8 mouse cellular contexts compared by ENCODE assay signal in genomic region chr6:88787496-88787895, GRCm38 (mm10). TPM values are rescaled to one million over a fixed set of nuclear protein-coding genes. Genes with fewer than 3 reads are reported as not detected.
DNase-seq lines count a peak whose midpoint lies in the region; ATAC-seq and TF ChIP-seq lines count a peak whose summit lies in the region.

No protein-coding gene starts in this region.

- H3K9ac ChIP-seq in lung, embryonic 15.5 days, result no peak overlapping the region
- H3K9ac ChIP-seq in hindbrain, embryonic 16.5 days (ENCODE audit: low read depth, low read length), result peak overlapping the region; percentile 22; the same call in 1 of the 2 replicates

- no peak for ATAC-seq in cerebellum, adult (ENCODE audit: insufficient number of reproducible peaks, low FRiP score, low TSS enrichment)
- ATAC-seq in lung, embryonic 15.5 days (ENCODE audit: borderline replicate concordance, extremely low read depth, low FRiP score, low TSS enrichment), result peak; percentile 24; the same call in 1 of the 2 replicates
- peak; percentile 16; the same call in 1 of the 2 replicates for ATAC-seq in hindbrain, embryonic 16.5 days

- H3K36me3 ChIP-seq in lung, embryonic 15.5 days, result no peaks in the 10 kb centered on the region
- H3K36me3 ChIP-seq in hindbrain, embryonic 16.5 days (ENCODE audit: control insufficient read depth, insufficient read depth, low read length), result no peaks in the 10 kb centered on the region

- H3K27ac ChIP-seq in lung, embryonic 15.5 days, result peak overlapping the region; percentile 61
- no peak overlapping the region for H3K27ac ChIP-seq in hindbrain, embryonic 16.5 days (ENCODE audit: low read depth, low read length)
- H3K27ac ChIP-seq in olfactory bulb, adult 2 months (ENCODE audit: insufficient read depth, low read depth, low read length), result peak overlapping the region; percentile 64

- 37% methylated on average over 14 of the region's 14 CpGs for WGBS in lung, embryonic 15.5 days
- WGBS in hindbrain, embryonic 16.5 days, result 29% methylated on average over 14 of the region's 14 CpGs
- 21% methylated on average over 14 of the region's 14 CpGs for WGBS in olfactory bulb, adult 2 months

- no peaks in the 10 kb centered on the region for H3K27me3 ChIP-seq in lung, embryonic 15.5 days
- no peaks in the 10 kb centered on the region for H3K27me3 ChIP-seq in hindbrain, embryonic 16.5 days (replicated peaks; ENCODE audit: control insufficient read depth, insufficient read depth, low read length)

- H3K4me1 ChIP-seq in lung, embryonic 15.5 days, result peaks cover 67% of the 10 kb centered on the region
- H3K4me1 ChIP-seq in hindbrain, embryonic 16.5 days (ENCODE audit: control insufficient read depth, insufficient read depth, low read depth, low read length), result peaks cover 28% of the 10 kb centered on the region
- peaks cover 54% of the 10 kb centered on the region for H3K4me1 ChIP-seq in olfactory bulb, adult 2 months (ENCODE audit: control insufficient read depth, insufficient read depth, low read length)

- intact Hi-C loops in left cerebral cortex, postnatal 14 days (cut with DNase I), result no loop called here

- no peak for TF ChIP-seq POLR2A in olfactory bulb, adult 2 months (IDR thresholded peaks at IDR 0.05; ENCODE audit: insufficient read depth, low read depth, low read length)

- TF ChIP-seq CTCF in olfactory bulb, adult 2 months (IDR thresholded peaks at IDR 0.05; ENCODE audit: insufficient read depth, low read depth, low read length), result no peak

- no peak overlapping the region for H3K4me2 ChIP-seq in lung, embryonic 15.5 days
- peak overlapping the region; percentile 29 for H3K4me2 ChIP-seq in hindbrain, embryonic 16.5 days (ENCODE audit: low read length)

- peak; percentile 58 to 60 for DNase-seq in cerebellum, adult 18-20 months
- DNase-seq in lung, postnatal 36 days, result no peak
- no peak for DNase-seq in layer of hippocampus, adult 9-11 months
- no peak for DNase-seq in left cerebral cortex, postnatal 14 days (ENCODE audit: low spot score in 2 of 2)

- no peak overlapping the region for H3K4me3 ChIP-seq in lung, embryonic 15.5 days
- H3K4me3 ChIP-seq in hindbrain, embryonic 16.5 days (ENCODE audit: low read length), result no peak overlapping the region
- 0 out of 2 replicates have a peak overlapping the region, but pooled peaks have one; percentile 12 for H3K4me3 ChIP-seq in olfactory bulb, adult 2 months (ENCODE audit: insufficient read depth, low read depth, low read length)

- H3K9me3 ChIP-seq in lung, embryonic 15.5 days, result no peaks in the 10 kb centered on the region
- H3K9me3 ChIP-seq in hindbrain, embryonic 16.5 days (ENCODE audit: control insufficient read depth, low read length), result no peaks in the 10 kb centered on the region

RNA-seq across cellular contexts. Expression of gene Abtb1, which starts 54.3 kb away (rescaled TPM):
- 36.7 and 42.9 TPM in 2 replicates for polyA plus RNA-seq in lung, embryonic 15.5 days (2015; fragmentation: Nextera tagmentation; extraction: Ambion mirVana)
- polyA plus RNA-seq in hindbrain, embryonic 16.5 days (2015; fragmentation: Nextera tagmentation; extraction: Ambion mirVana), result 37.7 and 39.4 TPM in 2 replicates
- not detected in 2 replicates for polyA plus RNA-seq in olfactory bulb, adult 2 months (2012; ENCODE audit: insufficient read depth, insufficient read length, low replicate concordance, missing spikeins)
- 10 to 100 TPM; 32.6 to 34.6 TPM for total RNA-seq in left cerebral cortex, postnatal 14 days (2021)

Comparison
In these comparisons a context has a peak if more than half of its experiments do, and no peak if none do; other contexts are left out.
1. DNase-seq: peak in cerebellum, adult 18-20 months (2 of 2); none in lung, postnatal 36 days (single experiment), layer of hippocampus, adult 9-11 months (single experiment) and left cerebral cortex, postnatal 14 days (0 of 2).
2. RNA of gene Abtb1, which starts 54.3 kb away (polyA plus RNA-seq): 36.7 to 42.9 TPM in lung, embryonic 15.5 days and 37.7 to 39.4 TPM in hindbrain, embryonic 16.5 days; not detected in olfactory bulb, adult 2 months; every median in the first group is over 10 times any median in the second.